Mouse (Mus musculus): ENCODE measurements around the gene Pon3. TPM values are rescaled to one million over a fixed set of nuclear protein-coding genes. Genes with fewer than 3 reads are reported as not detected.

Gene Pon3
- polyA plus RNA-seq, 1 experiment from 2014 or later, result 62.9 TPM

DNA sequence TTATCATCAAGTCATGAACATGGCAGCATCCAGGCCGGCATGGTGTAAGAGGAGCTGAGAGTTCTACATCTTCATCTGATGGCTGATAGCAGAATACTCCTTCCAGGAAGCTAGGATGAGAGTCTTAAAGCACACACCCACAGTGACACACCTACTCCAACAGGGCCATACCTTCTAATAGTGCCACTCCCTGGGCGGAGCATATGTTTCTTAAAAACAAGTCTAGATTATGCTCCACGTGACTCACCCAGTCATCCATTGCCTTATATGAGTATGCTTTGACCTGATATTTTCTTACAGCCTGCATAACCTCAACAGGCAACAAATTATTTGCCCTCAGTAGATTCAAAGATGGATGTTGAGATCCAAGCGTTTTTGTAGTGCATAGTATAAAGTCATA, 37.9 kb downstream of the Pon3 start:
- no peak overlapping the region for H3K27ac ChIP-seq (ENCODE audit: low read depth, low read length)
- no peak for TF ChIP-seq CTCF (IDR thresholded peaks at IDR 0.05; ENCODE audit: low read depth)
- H3K9ac ChIP-seq (ENCODE audit: low read depth, low read length), result no peak overlapping the region
- H3K4me3 ChIP-seq (ENCODE audit: low read depth, low read length), result no peak overlapping the region
- no peaks in the 10 kb centered on the region for H3K9me3 ChIP-seq (ENCODE audit: control insufficient read depth)
- WGBS, result 80% methylated on average over 4 of the region's 4 CpGs
- H3K4me1 ChIP-seq (replicated peaks; ENCODE audit: control insufficient read depth, insufficient read depth, low read length), result no peaks in the 10 kb centered on the region
- no peak for ATAC-seq
- peaks cover 5% of the 10 kb centered on the region; the same call in 1 of the 2 replicates for H3K36me3 ChIP-seq (ENCODE audit: control insufficient read depth, insufficient read depth)
- no peak overlapping the region for H3K4me2 ChIP-seq (replicated peaks; ENCODE audit: low read depth)
- no peaks in the 10 kb centered on the region for H3K27me3 ChIP-seq (replicated peaks; ENCODE audit: control insufficient read depth, insufficient read depth, low read length)

DNA sequence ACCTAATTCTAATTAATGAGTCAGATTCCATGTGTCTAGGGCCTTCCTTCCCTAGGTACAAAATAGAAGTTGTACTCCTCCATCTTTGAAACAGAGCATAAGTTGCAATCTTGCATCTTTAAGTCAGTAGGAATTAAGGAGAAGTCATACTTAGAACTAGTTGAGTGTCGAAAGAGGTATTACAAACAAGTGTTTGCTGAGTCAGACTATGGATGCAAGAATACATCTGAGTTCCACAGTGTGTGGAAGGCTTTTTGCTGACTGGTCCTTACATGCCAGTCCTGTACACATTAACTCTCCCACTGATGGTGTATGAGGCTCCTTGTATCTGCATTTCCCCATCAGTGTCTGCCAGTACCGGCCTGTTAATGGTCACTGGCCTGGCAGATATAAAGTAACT, 48.3 kb downstream of the Pon3 start:
- ATAC-seq, result no peak
- Histone ChIP-seq H3K27me3 (replicated peaks; ENCODE audit: control insufficient read depth, insufficient read depth, low read length) (no peaks in the 10 kb centered on the region), H3K4me1 (replicated peaks; ENCODE audit: control insufficient read depth, insufficient read depth, low read length) (no peaks in the 10 kb centered on the region), H3K9me3 (ENCODE audit: control insufficient read depth) (no peaks in the 10 kb centered on the region), H3K4me2 (replicated peaks; ENCODE audit: low read depth) (no peak overlapping the region), H3K9ac (ENCODE audit: low read depth, low read length) (no peak overlapping the region), H3K27ac (ENCODE audit: low read depth, low read length) (no peak overlapping the region), H3K36me3 (ENCODE audit: control insufficient read depth, insufficient read depth) (no peaks in the 10 kb centered on the region), H3K4me3 (ENCODE audit: low read depth, low read length) (no peak overlapping the region)
- TF ChIP-seq CTCF (IDR thresholded peaks at IDR 0.05; ENCODE audit: low read depth), result no peak
- WGBS, result 85% methylated on average over 2 of the region's 2 CpGs

DNA sequence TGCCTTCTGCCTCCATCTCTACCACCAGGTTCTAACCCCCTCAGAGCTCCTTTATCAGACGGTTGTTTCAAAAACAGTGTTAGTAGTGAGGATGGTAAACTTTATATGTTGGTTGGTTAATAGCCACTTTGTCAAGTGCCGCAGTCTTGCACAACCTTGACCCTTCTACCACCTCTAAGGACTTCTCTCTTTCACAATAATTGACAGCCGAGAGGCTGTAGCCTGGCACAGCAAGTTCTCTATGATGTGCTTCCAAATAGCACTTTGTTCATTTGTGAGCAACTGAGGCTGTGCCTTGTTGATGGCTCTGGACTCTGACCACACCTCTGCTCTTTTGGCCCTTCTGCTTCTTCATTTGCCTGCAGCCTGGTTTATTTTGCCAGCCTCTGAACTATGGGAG, 56.2 kb downstream of the Pon3 start:
- Histone ChIP-seq H3K27me3 (replicated peaks; ENCODE audit: control insufficient read depth, insufficient read depth, low read length) (no peaks in the 10 kb centered on the region), H3K4me2 (replicated peaks; ENCODE audit: low read depth) (no peak overlapping the region), H3K4me1 (replicated peaks; ENCODE audit: control insufficient read depth, insufficient read depth, low read length) (no peaks in the 10 kb centered on the region), H3K9ac (ENCODE audit: low read depth, low read length) (no peak overlapping the region), H3K9me3 (ENCODE audit: control insufficient read depth) (no peaks in the 10 kb centered on the region), H3K4me3 (ENCODE audit: low read depth, low read length) (no peak overlapping the region), H3K36me3 (ENCODE audit: control insufficient read depth, insufficient read depth) (no peaks in the 10 kb centered on the region), H3K27ac (ENCODE audit: low read depth, low read length) (no peak overlapping the region)
- no peak for TF ChIP-seq CTCF (IDR thresholded peaks at IDR 0.05; ENCODE audit: low read depth)
- 69% methylated on average over 3 of the region's 3 CpGs for WGBS
- no peak for ATAC-seq

DNA sequence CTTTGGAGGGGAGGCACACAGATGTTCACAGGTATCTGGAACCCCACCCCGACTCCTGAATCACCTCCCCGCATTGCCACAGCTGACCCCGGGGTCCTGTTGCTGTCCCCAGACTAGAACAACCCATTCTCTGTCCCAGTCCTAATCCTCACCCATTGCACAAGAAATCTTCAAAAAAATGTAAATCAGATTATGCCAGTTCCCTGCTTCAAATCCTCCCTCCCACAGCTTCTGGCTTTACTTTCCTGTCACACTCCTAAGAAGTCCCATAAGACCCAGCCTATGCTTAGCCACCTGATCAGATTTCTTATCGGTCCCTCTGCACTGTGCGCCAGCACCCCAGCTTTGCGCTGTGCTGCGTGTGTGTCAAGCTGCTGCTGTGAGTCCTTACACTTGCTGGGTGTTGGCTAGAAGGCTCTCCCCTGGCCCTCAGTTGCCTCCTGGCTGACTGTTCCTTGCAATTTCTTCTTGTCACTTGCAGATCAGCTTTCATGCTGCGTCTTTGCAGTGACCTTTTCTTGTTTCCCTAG, 56.6 kb downstream of the Pon3 start:
- H3K4me2 ChIP-seq (replicated peaks; ENCODE audit: low read depth), result no peak overlapping the region
- no peaks in the 10 kb centered on the region for H3K4me1 ChIP-seq (replicated peaks; ENCODE audit: control insufficient read depth, insufficient read depth, low read length)
- no peaks in the 10 kb centered on the region for H3K27me3 ChIP-seq (replicated peaks; ENCODE audit: control insufficient read depth, insufficient read depth, low read length)
- no peak overlapping the region for H3K27ac ChIP-seq (ENCODE audit: low read depth, low read length)
- no peaks in the 10 kb centered on the region for H3K9me3 ChIP-seq (ENCODE audit: control insufficient read depth)
- ATAC-seq, result no peak
- WGBS, result 83% methylated on average over 8 of the region's 8 CpGs
- H3K36me3 ChIP-seq (ENCODE audit: control insufficient read depth, insufficient read depth), result no peaks in the 10 kb centered on the region
- no peak for TF ChIP-seq CTCF (IDR thresholded peaks at IDR 0.05; ENCODE audit: low read depth)
- no peak overlapping the region for H3K9ac ChIP-seq (ENCODE audit: low read depth, low read length)
- H3K4me3 ChIP-seq (ENCODE audit: low read depth, low read length), result no peak overlapping the region

DNA sequence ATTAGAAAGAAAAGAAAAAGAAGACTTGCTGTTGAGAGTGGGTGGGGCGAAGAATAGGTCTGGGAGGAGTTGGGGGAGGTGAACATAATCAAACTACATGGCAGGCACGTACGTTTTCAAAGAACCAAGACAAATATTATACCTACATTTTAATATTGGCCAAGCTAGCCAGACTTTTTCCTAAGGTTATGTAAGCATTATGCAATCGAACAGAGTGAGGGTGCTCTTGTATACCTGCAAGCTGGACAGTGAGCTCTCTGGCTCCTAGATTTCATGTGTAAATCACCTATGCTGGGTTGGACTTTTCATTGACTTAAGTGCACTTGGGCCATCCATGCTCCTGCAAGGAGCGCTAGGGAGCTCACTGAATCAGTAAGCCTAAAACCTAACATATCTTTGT, 57.5 kb downstream of the Pon3 start:
- ATAC-seq, result no peak
- H3K4me1 ChIP-seq (replicated peaks; ENCODE audit: control insufficient read depth, insufficient read depth, low read length), result no peaks in the 10 kb centered on the region
- WGBS, result 86% methylated on average over 5 of the region's 5 CpGs
- H3K27me3 ChIP-seq (replicated peaks; ENCODE audit: control insufficient read depth, insufficient read depth, low read length), result no peaks in the 10 kb centered on the region
- H3K9ac ChIP-seq (ENCODE audit: low read depth, low read length), result no peak overlapping the region
- no peaks in the 10 kb centered on the region for H3K9me3 ChIP-seq (ENCODE audit: control insufficient read depth)
- no peak overlapping the region for H3K27ac ChIP-seq (ENCODE audit: low read depth, low read length)
- no peak overlapping the region for H3K4me3 ChIP-seq (ENCODE audit: low read depth, low read length)
- H3K4me2 ChIP-seq (replicated peaks; ENCODE audit: low read depth), result no peak overlapping the region
- TF ChIP-seq CTCF (IDR thresholded peaks at IDR 0.05; ENCODE audit: low read depth), result no peak
- no peaks in the 10 kb centered on the region for H3K36me3 ChIP-seq (ENCODE audit: control insufficient read depth, insufficient read depth)

DNA sequence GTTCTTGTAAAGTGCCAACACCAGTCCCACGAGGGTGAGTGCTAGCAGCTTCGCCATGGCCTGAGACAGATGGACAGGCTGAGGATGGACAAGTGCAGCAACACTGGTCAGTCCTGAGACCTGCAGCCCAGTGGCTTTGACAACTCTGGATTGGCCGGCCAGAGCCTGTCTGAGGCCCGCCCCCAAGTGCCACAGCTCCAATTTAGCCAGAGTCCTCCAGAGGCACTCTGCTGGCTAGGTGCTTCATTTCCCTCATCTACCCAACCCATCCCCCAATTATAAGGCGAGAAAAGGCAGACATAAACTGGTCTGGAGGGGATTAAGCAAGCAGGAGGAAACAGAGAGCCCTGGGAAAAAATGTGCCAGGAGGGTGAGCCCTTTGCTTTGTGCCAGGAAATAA, 62.4 kb downstream of the Pon3 start, which contains the start of gene Pon1:
TSS of gene Pon1 (minus strand) at position 254 of the 400 bp plus-strand sequence.
- Histone ChIP-seq H3K9ac (ENCODE audit: low read depth, low read length) (no peak within 1 kb of the TSS), H3K27ac (ENCODE audit: low read depth, low read length) (no peak within 1 kb of the TSS), H3K27me3 (replicated peaks; ENCODE audit: control insufficient read depth, insufficient read depth, low read length) (no peaks in the 10 kb centered on the region), H3K4me2 (replicated peaks; ENCODE audit: low read depth) (no peak within 1 kb of the TSS), H3K4me1 (replicated peaks; ENCODE audit: control insufficient read depth, insufficient read depth, low read length) (no peaks in the 10 kb centered on the region), H3K4me3 (ENCODE audit: low read depth, low read length) (no peak within 1 kb of the TSS), H3K9me3 (ENCODE audit: control insufficient read depth) (no peaks in the 10 kb centered on the region), H3K36me3 (ENCODE audit: control insufficient read depth, insufficient read depth) (no peaks in the 10 kb centered on the region)
- no peak for ATAC-seq
- 55% methylated on average over 5 of the region's 5 CpGs for WGBS
- no peak for TF ChIP-seq CTCF (IDR thresholded peaks at IDR 0.05; ENCODE audit: low read depth)

DNA sequence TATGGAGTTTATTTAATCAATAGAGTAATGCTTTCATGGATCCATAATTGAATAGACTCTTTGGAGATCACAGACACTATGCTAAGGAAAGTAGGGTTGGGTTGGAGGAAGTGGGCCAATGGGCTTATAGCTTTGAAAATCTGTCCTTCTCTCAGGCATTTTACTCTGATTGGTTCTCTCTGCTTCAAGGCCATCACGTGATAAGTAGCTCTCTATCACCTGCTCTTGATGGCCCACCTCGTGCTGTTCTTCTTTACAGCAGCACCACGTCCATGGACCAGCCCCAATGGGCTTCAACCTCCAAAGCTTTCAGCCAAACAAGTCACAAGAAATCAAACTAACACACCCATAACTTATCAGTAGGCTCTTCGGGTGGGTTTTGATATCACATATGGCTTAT, 65.3 kb downstream of the Pon3 start:
- Histone ChIP-seq H3K36me3 (ENCODE audit: control insufficient read depth, insufficient read depth) (no peaks in the 10 kb centered on the region), H3K4me1 (replicated peaks; ENCODE audit: control insufficient read depth, insufficient read depth, low read length) (no peaks in the 10 kb centered on the region), H3K4me2 (replicated peaks; ENCODE audit: low read depth) (no peak overlapping the region), H3K27me3 (replicated peaks; ENCODE audit: control insufficient read depth, insufficient read depth, low read length) (no peaks in the 10 kb centered on the region), H3K4me3 (ENCODE audit: low read depth, low read length) (no peak overlapping the region), H3K9me3 (ENCODE audit: control insufficient read depth) (no peaks in the 10 kb centered on the region), H3K9ac (ENCODE audit: low read depth, low read length) (no peak overlapping the region), H3K27ac (ENCODE audit: low read depth, low read length) (no peak overlapping the region)
- WGBS, result 72% methylated on average over 4 of the region's 4 CpGs
- TF ChIP-seq CTCF (IDR thresholded peaks at IDR 0.05; ENCODE audit: low read depth), result no peak
- ATAC-seq, result no peak

Measured in intestine, postnatal 0 days (tissue).